Mouse (Mus musculus): ENCODE data around the gene Col16a1.

Col16a1 gene

DNA sequence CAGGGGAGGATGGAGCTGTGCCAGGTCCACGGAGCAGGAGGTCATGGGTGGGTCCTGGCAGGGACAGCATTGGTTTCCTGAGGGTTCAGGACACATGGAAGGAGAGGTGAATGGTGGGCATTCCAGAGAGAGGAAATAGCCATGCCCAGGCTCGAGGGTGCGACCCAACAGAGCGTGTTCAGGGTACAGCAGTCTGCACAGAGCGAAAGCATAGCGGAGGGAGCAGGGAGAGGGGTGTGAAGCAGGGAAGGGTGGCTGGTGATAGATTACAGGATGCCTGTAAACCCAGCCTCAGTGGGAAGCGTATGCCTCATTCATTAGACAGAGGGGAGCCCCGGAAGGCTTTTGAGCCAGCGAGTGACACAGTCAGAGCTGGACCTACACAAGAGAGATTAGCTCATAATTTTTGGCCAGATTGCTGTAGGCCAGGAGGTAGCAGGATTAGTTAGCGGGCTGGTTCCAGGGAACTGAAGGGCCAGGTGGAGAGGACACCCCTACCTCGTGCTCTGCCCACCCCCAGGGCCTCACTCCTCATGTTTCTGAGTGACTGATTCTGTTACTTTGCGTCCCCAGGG, 37.7 kb downstream of the Col16a1 start:
- no peak for DNase-seq

DNA sequence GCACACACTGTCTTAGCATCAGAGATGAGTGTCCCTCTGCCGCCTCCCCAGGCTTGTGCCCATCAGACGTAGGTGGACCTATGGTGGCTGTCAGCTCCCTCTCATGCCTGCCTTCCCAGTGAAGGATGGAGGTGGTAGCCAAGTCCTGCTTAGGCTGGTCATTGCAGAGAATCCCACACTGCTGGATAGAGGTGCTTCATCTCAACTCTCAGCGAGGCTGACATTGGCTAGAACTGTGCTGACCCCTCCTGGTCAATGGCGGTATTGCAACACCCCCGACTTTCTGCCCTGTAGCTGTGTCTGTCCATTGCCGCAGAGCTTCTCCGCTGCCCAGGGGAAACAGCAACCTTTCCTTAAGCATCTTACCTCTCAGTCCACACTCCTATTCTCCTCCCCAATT, 39.7 kb downstream of the Col16a1 start:
- peak; percentile 87 for DNase-seq

DNA sequence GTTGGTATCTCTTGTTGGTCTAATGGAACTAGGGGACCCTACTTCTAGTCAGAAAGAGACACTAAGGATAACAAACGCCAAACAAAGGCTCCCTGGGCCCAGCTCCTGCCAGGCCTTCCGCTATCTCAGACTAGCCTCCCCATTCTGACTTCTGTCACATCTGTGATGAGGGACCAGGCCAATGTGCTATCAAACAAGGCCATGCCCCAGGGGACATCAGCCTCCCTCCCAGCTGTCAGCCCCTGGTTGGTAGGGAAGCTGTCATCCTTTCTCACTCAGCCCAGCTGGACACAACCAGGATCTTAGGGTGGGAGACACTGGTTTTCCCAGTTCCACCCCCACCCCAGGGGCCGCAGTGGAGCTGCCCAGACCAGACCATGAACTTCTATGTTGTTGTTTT, 47.5 kb downstream of the Col16a1 start:
- no peak for DNase-seq

DNA sequence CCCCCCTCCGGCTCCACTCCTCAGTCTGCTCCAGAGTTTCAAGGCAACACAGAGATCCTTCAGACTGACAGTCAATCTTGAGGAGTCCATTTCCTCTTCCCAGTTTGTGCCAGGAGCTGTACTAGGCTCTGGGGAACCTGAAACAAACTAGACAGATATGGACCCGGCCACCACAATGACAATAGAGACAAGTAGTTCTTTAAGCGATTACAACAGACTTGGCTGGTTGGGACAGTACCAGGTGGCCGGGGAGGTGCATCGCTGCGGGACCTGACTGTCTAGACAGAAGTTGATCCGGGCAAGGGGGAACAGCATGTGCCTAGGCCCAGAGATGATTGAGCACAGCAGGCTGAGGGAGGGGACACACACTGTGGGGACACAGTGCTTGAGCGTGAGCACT, 53.5 kb downstream of the Col16a1 start:
- DNase-seq, result no peak

DNA sequence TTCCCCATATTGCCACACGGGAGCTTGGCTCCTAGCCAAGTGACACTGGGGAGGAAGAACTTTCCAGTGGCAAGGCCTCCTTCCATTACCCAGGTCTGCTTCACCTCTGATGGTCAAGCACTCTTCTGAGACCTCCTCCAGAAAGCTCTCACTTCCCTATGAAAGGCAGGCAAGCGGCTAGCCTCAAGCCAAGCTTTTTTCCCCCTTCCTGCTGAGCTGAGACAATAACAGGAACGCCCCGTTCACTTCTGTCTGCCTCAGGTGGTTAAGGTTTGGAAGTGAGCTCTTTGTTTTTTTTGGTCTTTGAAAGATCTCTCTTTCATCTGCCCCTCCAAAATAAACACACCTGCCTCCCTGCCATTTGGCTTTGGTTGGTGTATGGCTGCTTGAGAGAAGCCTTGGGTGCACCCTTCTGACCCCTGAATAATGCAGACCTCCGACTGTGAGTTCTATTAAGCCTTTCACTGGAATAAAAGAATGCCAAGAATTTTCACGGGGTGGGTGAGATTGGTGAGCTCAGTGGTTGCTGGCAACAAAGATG, 54.5 kb downstream of the Col16a1 start, which contains the start of gene Pef1:
Gene Pef1 (plus strand): TSS at position 448 of the 541 bp plus-strand sequence.
- DNase-seq, result no peak

DNA sequence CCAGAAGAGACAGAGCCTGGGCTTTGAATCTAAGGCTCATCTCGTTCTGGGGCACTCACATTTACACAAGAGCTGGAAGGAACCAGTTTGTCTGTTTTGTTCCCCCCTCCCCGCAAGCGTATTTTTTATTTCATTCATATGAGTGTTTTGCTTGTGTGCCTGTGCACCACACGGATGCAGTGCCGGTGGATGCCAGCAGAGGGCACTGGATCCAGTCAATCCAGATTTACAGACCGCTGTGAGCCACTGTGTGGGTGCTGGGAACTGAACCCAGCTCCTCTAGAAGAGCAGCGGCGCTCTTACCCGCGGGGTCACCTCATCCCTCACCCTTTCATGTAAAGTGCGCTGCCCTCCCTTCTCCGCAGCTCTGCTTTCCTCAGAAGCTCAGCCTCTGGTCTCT, 56.0 kb downstream of the Col16a1 start:
- no peak for DNase-seq

DNA sequence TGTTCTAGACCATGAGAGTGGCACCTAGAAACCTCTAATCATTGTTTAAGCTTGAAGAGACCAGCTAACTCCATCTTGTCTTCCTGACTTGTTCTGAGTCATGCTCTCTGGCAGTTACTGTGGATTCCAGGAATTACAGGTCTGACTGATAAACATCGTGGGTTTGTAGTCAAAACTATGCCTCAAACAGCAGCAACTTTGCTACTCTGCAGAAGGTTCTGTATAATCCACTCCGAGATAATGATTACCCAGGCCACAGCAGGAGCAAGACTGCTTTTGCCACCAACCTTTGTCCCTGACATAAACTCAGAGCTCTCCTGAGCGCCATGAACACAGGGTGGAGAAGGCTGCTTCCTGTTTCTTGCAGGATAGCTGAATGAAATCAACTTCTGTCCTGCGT, 56.9 kb downstream of the Col16a1 start:
- no peak for DNase-seq

DNA sequence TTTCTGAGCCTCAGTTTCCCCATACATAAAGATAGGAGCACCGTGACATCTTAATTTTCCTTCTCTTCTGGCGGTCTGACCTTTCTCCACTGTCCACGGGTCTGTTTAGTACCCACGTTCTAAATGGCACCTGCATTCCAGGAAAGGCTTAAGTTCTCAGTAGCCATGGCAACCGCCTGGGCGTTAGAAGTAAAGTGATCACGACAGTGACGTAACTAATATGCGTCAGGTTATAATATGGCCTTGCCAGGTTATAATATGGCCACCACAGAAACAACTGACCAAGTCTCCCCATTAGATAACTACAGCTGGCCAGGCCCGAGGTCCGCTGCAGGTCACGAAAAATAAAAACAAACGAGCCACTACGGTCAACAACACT, 59.4 kb downstream of the Col16a1 start:
- DNase-seq, result no peak

DNA sequence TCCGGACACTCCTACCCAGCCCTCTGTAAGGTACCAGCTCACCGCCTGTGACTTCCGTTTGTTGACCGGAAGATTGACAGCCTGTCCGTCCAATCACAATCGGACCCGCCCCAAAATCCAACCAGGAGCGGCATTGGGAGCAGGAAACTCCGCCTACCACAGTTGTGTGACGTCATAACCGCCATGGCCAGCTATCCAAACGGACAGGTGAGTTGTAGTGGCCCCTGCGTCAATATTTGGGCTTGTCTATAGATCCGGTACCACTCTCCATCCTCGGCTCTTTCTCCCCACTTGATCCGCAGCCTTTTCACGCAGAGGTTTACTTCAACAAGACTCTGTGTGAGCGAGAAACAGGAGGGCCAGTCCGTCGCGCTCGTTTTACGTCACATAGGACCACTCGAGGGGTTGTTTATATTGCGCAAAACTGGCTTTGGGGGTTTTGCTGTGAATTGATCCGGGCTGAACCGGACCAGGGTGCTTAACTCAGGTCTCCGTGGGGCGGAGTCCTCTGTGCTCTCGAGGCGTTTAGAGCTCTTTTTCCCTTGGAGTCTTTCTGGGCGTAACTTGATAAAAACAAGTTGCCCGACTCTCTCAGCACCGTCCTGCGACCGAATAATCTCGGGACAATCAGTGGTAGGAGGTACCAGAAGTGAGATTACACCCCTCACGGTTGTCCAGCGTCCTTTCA, 59.9 kb downstream of the Col16a1 start:
- DNase-seq, result peak; percentile 99

DNA sequence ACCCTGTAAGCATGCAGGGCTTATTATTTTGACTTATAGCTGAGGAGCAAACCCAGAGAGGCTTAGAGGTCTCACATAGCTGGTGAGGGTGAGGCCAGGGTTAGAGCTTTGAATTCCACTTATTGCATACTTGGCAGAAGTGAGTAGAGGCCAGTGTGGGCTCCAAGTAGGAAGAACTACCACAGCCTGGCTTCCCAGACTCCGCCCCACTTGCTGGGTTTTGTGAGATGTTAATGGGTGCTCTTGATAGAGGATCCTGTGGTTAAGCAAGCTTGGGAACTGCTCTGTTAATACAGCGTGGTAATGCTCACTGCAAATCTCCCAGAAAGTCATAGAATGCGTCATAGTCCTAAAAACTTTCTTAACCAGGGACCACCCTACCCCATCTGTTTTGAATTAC, 61.3 kb downstream of the Col16a1 start:
- DNase-seq, result no peak

DNA sequence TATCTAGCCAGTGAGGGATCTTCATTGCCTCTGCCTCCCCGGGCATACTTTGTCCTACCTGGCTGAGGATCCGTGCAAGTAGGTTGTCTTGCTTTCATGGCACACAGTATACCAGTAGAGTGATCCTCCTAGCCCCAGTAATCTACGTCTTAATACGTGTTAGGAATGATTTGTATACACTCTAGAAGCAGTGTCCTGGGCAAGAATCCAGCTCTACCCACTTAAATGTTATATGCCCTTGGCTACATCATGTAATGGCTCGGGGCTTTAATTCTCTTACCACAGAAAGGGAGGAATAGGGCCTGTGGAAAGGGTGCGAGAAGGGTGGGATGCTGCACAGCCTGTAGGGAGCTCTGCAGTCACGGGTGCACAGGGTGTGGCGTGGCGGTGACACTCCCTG, 62.0 kb downstream of the Col16a1 start:
- DNase-seq, result no peak

DNA sequence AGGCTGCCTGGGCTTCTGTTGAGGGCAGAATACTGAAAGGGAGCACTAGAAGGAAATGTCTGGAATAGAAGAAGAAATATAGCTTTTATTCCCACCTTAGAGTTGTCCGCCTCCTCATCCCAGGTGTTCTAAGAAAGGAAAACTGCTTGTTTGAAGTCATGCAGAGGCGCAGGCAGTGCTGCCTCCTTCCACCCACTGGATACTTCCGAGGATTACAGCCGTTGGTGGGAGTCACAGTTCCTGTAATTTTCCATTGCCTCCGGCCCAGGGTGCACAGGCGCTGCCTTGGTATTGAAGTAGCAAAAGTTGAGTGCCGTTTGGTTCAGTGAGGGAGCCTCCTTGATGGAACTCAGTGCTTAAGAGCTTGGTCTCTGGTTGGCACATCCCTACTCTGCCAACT, 62.5 kb downstream of the Col16a1 start:
- DNase-seq, result no peak

DNA sequence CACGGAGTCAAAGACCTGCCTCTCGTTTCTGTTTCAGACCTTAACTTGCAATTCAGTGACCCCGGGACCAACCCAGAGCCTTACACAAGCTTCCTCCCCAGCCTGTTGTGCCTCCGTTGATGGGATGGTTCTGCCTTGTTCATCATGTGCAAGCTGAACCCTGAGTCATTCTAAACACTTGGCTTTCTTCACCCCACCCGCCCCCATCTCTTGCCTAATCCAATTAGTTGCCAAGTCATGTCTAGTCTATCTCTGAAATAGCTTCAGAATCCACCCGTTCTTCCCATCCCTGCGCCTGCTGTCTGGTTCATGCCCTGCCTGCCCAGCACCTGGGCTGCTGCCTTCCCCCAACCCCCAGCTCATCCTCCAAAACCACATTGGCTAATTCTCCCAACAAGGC, 64.7 kb downstream of the Col16a1 start:
- DNase-seq, result no peak

DNA sequence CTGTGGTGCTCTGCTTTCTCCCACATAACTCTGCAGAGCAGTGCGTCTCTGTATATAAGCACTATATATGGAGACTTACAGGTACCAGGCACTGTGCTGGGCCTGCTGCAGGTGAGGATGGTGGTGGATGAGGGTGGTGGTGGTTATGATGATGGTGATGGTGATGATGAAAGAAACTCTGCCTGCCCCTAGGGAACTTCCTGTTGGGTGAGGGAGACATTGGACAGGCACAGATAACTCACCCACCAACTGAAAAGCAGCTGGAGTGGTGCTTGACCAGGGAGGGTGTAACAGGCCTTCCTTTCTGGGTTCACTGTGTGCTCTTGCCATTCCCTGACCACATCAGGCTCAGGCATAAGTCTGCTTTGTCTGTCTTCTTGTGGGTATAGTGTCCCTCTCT, 65.1 kb downstream of the Col16a1 start:
- no peak for DNase-seq

DNA sequence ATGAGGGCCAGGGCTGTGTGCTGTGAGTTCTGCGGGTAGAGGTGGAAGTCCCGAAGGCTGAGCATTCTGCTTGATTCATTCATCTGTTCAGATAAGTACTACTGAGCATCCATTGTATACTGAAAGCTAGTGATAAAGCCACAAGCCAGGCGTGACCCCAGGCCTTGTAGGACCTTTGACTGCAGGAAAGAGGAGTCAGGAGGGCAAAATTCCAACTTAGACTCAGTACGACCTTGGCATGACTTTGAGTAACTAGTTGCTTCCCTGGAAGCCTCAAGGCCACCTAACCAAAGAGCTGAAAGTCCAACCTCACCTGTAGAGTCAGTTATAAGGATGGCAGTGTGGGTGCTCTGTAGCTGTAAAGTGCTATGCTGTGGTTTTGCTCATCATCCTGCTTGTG, 73.1 kb downstream of the Col16a1 start:
- no peak for DNase-seq

DNA sequence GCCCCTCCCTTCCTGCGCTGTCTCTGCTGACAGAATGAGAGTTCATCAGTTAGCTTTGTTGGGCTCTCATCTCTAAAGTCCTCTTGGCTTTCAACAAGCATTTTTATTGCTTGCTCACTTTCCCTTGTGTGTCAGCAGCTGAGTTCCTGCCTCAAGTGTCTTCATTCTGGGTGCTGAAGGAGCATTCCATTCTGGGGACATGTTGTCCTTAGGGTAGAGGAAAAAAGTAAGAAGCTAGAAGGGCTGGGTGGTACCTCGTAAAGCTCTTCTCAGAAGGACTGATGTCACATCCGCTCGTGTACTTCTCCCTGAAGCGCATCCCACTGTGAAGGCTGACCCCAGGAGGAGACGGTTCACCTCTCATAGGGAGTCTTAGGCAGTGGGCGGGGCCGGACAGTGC, 73.9 kb downstream of the Col16a1 start:
- no peak for DNase-seq

DNA sequence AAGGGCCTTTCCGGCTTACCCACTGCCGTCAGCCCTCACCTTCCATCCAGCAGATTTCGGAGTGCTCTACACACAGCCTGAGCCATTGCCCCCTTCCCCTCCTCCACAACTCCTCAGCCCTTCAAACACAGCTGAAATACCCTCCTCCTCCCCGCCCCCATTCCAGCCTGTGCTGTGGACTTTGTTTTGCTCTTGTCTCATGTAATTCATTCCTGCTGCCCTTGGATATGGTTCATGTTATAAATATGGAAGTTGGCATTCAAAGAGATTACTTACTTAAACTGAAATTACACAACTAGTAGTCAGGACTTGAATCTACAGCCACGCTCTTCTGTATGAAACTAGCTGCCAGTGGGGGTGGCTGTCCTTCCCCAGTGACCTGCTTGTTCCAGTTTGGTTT, 75.4 kb downstream of the Col16a1 start:
- DNase-seq, result no peak

DNA sequence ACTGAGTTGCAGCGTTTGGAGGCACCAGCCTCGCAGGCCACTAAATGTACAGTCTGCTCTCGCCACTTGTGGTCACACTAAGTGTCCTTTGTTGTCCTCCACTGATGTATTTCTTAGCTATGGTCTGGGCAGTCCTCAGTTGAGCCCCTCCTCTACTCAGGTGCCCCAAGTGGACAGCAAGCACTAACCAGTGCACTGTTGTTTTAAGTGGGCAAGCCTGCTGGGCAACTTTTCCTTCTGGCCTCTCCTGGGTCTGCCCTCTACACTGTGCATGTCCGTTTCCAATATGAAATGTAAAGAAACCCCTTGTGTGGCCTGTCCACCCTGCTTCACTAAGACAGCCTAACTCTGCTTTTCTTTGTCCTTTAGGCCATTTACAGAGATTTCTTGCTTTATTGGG, 76.5 kb downstream of the Col16a1 start:
- no peak for DNase-seq

DNA sequence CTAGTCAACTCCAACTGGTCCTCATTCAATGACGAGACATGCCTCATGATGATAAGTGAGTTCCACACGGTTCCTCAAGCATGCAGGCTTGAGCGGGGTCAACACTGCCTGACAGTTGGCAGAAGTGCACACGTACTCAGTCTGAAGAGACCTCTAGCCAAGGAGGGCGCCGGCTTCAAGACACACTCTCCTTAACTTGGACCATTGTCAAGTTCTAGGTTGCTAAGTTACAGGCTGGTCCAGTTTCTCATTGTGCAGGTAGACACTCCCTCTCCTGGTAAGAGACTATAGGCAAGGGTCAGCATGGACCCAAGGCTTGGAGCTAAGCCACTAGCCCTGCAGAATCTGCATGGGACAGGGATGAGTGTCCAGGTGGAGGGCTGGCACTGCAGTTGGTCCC, 77.5 kb downstream of the Col16a1 start:
- DNase-seq, result no peak

DNA sequence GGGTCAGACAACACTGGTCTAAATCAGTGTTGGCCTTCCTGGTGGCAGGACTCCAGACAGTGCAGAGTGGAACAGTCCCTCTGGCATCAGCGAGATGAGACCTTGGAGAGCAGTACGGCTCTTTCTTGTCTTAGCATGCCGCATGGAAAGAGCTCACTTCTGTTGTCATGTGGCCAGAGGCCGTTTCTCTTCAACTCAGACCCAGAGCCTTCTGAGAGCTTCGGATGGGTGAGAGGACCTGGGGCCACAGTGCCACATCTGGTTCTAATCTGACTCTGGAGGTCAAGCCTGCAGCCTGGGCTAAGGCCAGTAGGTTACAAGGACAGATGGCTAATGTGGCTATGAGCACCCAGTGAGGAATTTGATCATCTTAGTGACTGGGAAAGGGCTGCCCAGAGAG, 78.3 kb downstream of the Col16a1 start:
- no peak for DNase-seq

DNA sequence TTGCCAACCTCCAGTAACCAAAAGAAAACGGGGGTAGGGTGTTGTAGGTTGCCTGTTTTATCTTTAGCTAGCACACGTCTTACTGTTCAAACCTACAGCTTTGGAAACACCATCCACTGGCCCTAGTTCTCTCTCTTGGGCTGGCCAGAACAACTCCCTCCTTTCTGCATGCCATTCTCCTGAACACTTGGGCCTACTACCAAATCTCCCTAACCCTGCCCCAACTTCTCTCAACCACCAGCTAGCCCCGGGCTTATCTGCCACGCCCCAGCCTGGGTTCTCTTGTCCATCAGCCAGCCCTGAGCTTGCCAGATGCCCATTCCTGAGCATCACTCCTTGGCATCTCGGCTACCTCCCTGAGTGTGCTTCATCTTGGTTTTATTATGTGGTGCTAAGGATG, 81.3 kb downstream of the Col16a1 start:
- DNase-seq, result no peak

DNA sequence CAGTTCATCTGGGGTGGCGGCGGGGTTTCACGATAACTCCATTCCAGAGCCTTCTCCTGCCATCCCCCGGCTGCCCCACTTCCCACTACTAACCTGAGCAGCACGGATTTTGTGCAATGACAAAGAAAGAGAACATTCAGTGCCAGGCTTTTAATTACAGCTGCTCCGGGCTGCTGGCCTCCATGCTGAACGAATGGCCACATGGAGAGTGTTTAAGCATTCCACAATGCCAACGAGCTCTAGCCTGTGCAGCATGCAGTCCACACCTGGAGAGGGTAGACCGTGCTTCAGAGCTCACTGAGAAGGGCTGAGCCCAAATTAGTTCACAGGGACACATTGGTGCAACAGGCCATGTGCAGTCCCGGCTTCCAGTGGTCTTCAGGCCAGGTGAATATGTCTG, 82.4 kb downstream of the Col16a1 start:
- DNase-seq, result no peak

DNA sequence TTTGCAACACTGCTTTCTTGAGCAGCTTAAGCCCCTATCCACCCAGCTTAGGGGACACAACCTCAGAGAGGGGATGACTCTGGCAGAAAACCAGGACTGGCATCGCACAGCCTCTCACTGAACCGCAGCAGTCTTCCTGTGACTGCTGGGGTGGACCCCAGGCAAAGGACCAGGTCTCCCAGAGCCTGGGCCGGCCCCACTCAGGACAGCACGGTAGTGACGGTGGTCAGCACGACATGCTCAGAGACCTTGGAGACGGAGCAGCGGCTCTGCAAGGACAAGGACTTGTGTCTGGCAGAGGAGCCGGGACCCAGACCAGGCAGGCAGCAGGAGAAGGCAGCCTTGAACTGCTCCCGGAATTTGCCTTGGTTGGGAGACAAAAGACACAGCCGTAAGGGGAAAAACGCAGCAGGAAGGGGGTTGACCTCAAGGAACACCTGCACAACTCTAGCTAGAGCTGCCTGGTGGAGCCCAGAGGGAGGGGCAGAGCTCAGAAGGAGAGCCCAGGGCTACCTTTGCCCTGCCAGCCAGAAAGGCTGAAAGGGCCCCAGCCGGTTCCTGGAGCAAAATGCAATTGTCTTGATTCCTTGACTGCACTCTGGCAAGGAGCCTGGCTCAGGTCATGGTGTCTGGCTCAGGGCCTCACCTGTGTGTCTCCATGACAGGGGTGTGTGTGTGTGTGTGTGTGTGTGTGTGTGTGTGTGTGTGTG, 83.2 kb downstream of the Col16a1 start:
- no peak for DNase-seq

DNA sequence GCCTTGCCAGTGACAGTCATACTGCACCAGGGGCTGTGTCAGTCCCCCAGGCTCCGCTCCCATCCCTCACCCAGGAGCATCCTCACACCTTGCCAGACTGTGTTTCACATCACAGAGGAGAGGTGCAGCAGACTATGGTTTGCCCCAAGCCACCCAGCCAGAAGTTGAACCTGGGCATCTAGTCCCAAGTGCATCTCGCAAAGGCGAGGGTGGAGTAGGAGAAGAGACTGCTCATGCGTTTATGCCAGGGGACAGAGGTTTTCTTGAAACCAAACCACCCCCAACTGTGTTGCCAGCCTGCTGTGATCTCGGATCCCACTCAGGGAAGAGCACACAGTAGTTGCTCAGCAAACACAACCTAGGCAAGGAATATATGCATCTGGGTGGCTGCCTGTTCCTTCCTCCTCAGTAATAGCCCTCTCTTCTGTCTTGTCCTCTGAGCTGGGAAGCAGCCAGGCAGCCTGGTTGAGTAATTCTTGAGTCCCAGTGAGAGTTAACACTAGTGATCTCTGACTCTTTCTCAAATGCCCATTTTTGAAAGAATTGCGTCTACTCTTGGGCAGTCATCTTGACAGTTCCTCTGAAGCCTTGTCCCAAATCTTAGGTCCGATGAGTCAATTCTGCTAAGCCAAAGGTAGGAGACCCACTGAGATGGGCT, 83.9 kb downstream of the Col16a1 start:
- DNase-seq, result no peak

Data from thymus, postnatal 14 days (tissue).